In genomic region chr19:5087884-5088728, GRCm38 (mm10) we compare ENCODE assay signal across 8 mouse cellular contexts. TPM values are rescaled to one million over a fixed set of nuclear protein-coding genes. Genes with fewer than 3 reads are reported as not detected.
DNase-seq lines count a peak whose midpoint lies in the region; ATAC-seq and TF ChIP-seq lines count a peak whose summit lies in the region.

Gene Yif1a (plus strand): TSS chr19:5088538.

- ATAC-seq in forebrain, embryonic 15.5 days (replicated peaks): peak; percentile 93
- peak; percentile 84 for ATAC-seq in neutrophil, adult 5-6 weeks (ENCODE audit: extremely low read depth, insufficient number of reproducible peaks, low FRiP score, poor library complexity, severe bottlenecking)

- no peak within 1 kb of the TSS; the same call in 1 of the 2 replicates for H3K27ac ChIP-seq in ES-E14 (ENCODE audit: insufficient read depth, low read depth, low read length, poor library complexity, severe bottlenecking)
- peak within 1 kb of the TSS; percentile 88 for H3K27ac ChIP-seq in forebrain, embryonic 15.5 days (replicated peaks)

- DNase-seq in ES-E14 (ENCODE audit: low read depth, low spot score): peak; percentile 98
- peak; percentile 98 for DNase-seq in cerebellum, adult 11-12 months
- peak; percentile 94 for DNase-seq in heart, postnatal 25 days (ENCODE audit: low spot score)
- peak; percentile 96 to 99 for DNase-seq in layer of hippocampus, adult 18-20 months (ENCODE audit: low spot score in 2 of 2)
- peak; percentile 92 for DNase-seq in lung, adult 2 months
- DNase-seq in thymus, adult 18-20 months: peak; percentile 82 to 95

- H3K36me3 ChIP-seq in ES-E14 (ENCODE audit: control insufficient read depth, insufficient read depth, low read length, poor library complexity, severe bottlenecking): peaks cover 10% of the 10 kb centered on the region
- H3K36me3 ChIP-seq in forebrain, embryonic 15.5 days: peaks cover 27% of the 10 kb centered on the region

- peak; percentile 95 for TF ChIP-seq POLR2A in lung, adult 2 months (IDR thresholded peaks at IDR 0.05; ENCODE audit: borderline replicate concordance, extremely low read depth, low read depth, low read length)

- peak; percentile 55 for TF ChIP-seq CTCF in lung, adult 2 months (IDR thresholded peaks at IDR 0.05; ENCODE audit: insufficient read depth, low read length)

- under 1% methylated on average over 58 of the region's 58 CpGs for WGBS in forebrain, embryonic 15.5 days
- WGBS in lung, adult 2 months: under 1% methylated on average over 58 of the region's 58 CpGs

- peaks cover 2 to 16% of the 10 kb centered on the region in 2 experiments; a peak in 3 of 4 replicates for H3K4me1 ChIP-seq in ES-E14 (ENCODE audit: control insufficient read depth in 2 of 2, insufficient read depth in 2 of 2, low read length in 2 of 2, poor library complexity in 1 of 2)
- H3K4me1 ChIP-seq in forebrain, embryonic 15.5 days: peaks cover 37% of the 10 kb centered on the region
- H3K4me1 ChIP-seq in lung, adult 2 months (ENCODE audit: control insufficient read depth, insufficient read depth, low read length): peaks cover 5% of the 10 kb centered on the region

- no peaks in the 10 kb centered on the region for H3K9me3 ChIP-seq in ES-E14 (ENCODE audit: control insufficient read depth, insufficient read depth, low read depth, low read length)
- H3K9me3 ChIP-seq in forebrain, embryonic 15.5 days: no peaks in the 10 kb centered on the region

- intact Hi-C loops in heart, postnatal 25 days (cut with DNase I): loop anchor here (2.0 kb wide), 1 partner anchor 19 kb away; the partner anchor contains the start of gene Rab1b

- peak within 1 kb of the TSS; percentile 94 for H3K4me2 ChIP-seq in forebrain, embryonic 15.5 days (replicated peaks)

- peaks cover 35% of the 10 kb centered on the region for H3K27me3 ChIP-seq in forebrain, embryonic 15.5 days

- in situ Hi-C loops in ES-E14 (cut with MboI; ENCODE audit: low sequenced_read_pairs in 2 of 2, unreplicated experiment in 2 of 2): no loop called here

- H3K9ac ChIP-seq in ES-E14 (ENCODE audit: insufficient read depth, low read depth, low read length, poor library complexity, severe bottlenecking): peak within 1 kb of the TSS; percentile 88
- H3K9ac ChIP-seq in forebrain, embryonic 15.5 days (replicated peaks): peak within 1 kb of the TSS; percentile 73

- H3K4me3 ChIP-seq in ES-E14 (ENCODE audit: insufficient read depth in 1 of 2, low read depth in 1 of 2, low read length in 2 of 2, poor library complexity in 1 of 2, severe bottlenecking in 1 of 2): peak within 1 kb of the TSS; percentile 96
- H3K4me3 ChIP-seq in forebrain, embryonic 15.5 days: peak within 1 kb of the TSS; percentile 86
- peak within 1 kb of the TSS; percentile 99 for H3K4me3 ChIP-seq in lung, adult 2 months (replicated peaks; ENCODE audit: extremely low read depth, low read depth, low read length)

TF ChIP-seq in ES-E14, 5 proteins besides CTCF, POLR2A, EP300 and RAD21:
- TF ChIP-seq HCFC1 (IDR thresholded peaks at IDR 0.05; ENCODE audit: borderline replicate concordance, insufficient read depth, low read length) (peak; percentile 65; the same call in 1 of the 2 replicates), ZNF384 (IDR thresholded peaks at IDR 0.05; ENCODE audit: low read depth, low read length) (0 out of 2 replicates have a peak, but pooled peaks have one; percentile 6), CHD2 (IDR thresholded peaks at IDR 0.05; ENCODE audit: low read depth, low read length) (peak; percentile 79), ZC3H11A (IDR thresholded peaks at IDR 0.05; ENCODE audit: borderline replicate concordance, low read depth, low read length) (peak; percentile 31; the same call in 1 of the 2 replicates), MAFK (IDR thresholded peaks at IDR 0.05; ENCODE audit: insufficient read depth, low read depth, low read length) (no peak)

RNA-seq across cellular contexts. Expression of gene Yif1a, which starts in this region (rescaled TPM):
- total RNA-seq in ES-E14 (2012; rRNA removed): 84.4 and 110 TPM in 2 replicates
- 53.0 and 54.3 TPM in 2 replicates for polyA plus RNA-seq in forebrain, embryonic 15.5 days (2015; fragmentation: Nextera tagmentation; extraction: Ambion mirVana)
- total RNA-seq in heart, postnatal 25 days (2021): 10 to 100 TPM; 91.5 to 92.6 TPM
- total RNA-seq in layer of hippocampus, adult 18-20 months (2021): 10 to 100 TPM; 21.6 to 24.0 TPM
- polyA plus RNA-seq in lung, adult 2 months (2012; rRNA removed): 154 and 165 TPM in 2 replicates
- 6.9 and 10.4 TPM in 2 replicates for total RNA-seq in neutrophil, adult 5-6 weeks (2017)
